Mouse (Mus musculus) liver, embryonic 15.5 days (tissue): ENCODE results near the gene Bglap3. TPM values are rescaled to one million over a fixed set of nuclear protein-coding genes. Genes with fewer than 3 reads are reported as not detected.

Experiments
- ATAC-seq: fragments of 200-750 bp; cut with Nextera tagmentation; 2 replicates; pipeline ENCODE4 v1.8.0; 2017; ENCODE audit warnings: moderate number of reproducible peaks, mild to moderate bottlenecking, moderate library complexity; ENCODE audit not compliant: insufficient read depth
- H3K27ac ChIP-seq: fragments of 300-500 bp; sonication (generic); replicated peaks from 2 replicates; pipeline ENCODE4 v1.5.1; 2015; ENCODE audit warnings: mild to moderate bottlenecking, inconsistent platforms
- H3K27me3 ChIP-seq: fragments of 300-500 bp; sonication (generic); 2 replicates; pipeline ENCODE4 v1.6.1; 2015; ENCODE audit warnings: mild to moderate bottlenecking, inconsistent platforms
- H3K36me3 ChIP-seq: fragments of 300-500 bp; sonication (generic); replicated peaks from 2 replicates; pipeline ENCODE4 v1.6.1; 2015; ENCODE audit warnings: moderate library complexity, mild to moderate bottlenecking, inconsistent platforms
- H3K4me1 ChIP-seq: fragments of 300-500 bp; sonication (generic); replicated peaks from 2 replicates; pipeline ENCODE4 v1.6.1; 2015; ENCODE audit warnings: inconsistent platforms
- H3K4me2 ChIP-seq: fragments of 300-500 bp; sonication (generic); 2 replicates; pipeline ENCODE4 v1.6.1; 2015; ENCODE audit warnings: moderate library complexity, mild to moderate bottlenecking, inconsistent platforms
- H3K4me3 ChIP-seq: fragments of 300-500 bp; sonication (generic); replicated peaks from 2 replicates; pipeline ENCODE4 v1.5.1; 2015; ENCODE audit warnings: mild to moderate bottlenecking, inconsistent platforms
- H3K9ac ChIP-seq: fragments of 300-500 bp; sonication (generic); 2 replicates; pipeline ENCODE4 v1.6.1; 2015; ENCODE audit warnings: moderate library complexity, mild to moderate bottlenecking, inconsistent platforms
- H3K9me3 ChIP-seq: fragments of 300-500 bp; sonication (generic); replicated peaks from 2 replicates; pipeline ENCODE4 v1.6.1; 2016; ENCODE audit warnings: inconsistent platforms
- WGBS: fragments of 180-500 bp; shearing (Covaris S2); methylation state at CpG from one replicate; pipeline ENCODE4 v1.1.7; 2015; ENCODE audit warnings: mixed read lengths; ENCODE audit not compliant: insufficient replicate concordance; 5-methylcytosine and 5-hydroxymethylcytosine counted together
- polyA plus RNA-seq: library from polyadenylated mRNA; unstranded; fragments of >200 nt; fragmentation: Nextera tagmentation; extraction: Ambion mirVana; gene quantifications from 2 replicates; pipeline ENCODE4 v1.2.1, GENCODE M21; 2015

Bglap3 gene
- polyA plus RNA-seq, 1 experiment from 2014 or later = 0.28 TPM

- WGBS = 23% methylated on average over 3 of the region's 3 CpGs
- Histone ChIP-seq H3K36me3 (0 out of 2 replicates have a peak, but pooled peaks cover 3% of the 10 kb centered on the region), H3K4me1 (peaks cover 62% of the 10 kb centered on the region), H3K27me3 (no peaks in the 10 kb centered on the region), H3K4me3 (peak overlapping the region; percentile 73), H3K27ac (peak overlapping the region; percentile 96), H3K9ac (peak overlapping the region; percentile 88), H3K4me2 (peak overlapping the region; percentile 84), H3K9me3 (no peaks in the 10 kb centered on the region)
- ATAC-seq = no peak
Observed at GRCm38 (mm10) chr3:88334902-88335435, 37.6 kb downstream of the Bglap3 start.

GRCm38 (mm10) chr3:88334029-88334658 is 38.4 kb downstream of the Bglap3 start:
- H3K9me3 ChIP-seq = no peaks in the 10 kb centered on the region
- H3K4me3 ChIP-seq = peak overlapping the region; percentile 73
- WGBS = 62% methylated on average over 12 of the region's 12 CpGs
- peak overlapping the region; percentile 96 for H3K27ac ChIP-seq
- peak overlapping the region; percentile 84 for H3K4me2 ChIP-seq
- ATAC-seq = no peak
- no peaks in the 10 kb centered on the region; the same call in 1 of the 2 replicates for H3K36me3 ChIP-seq
- H3K9ac ChIP-seq = peak overlapping the region; percentile 88
- peaks cover 54% of the 10 kb centered on the region for H3K4me1 ChIP-seq
- H3K27me3 ChIP-seq = no peaks in the 10 kb centered on the region

- H3K9ac ChIP-seq = no peak overlapping the region
- no peaks in the 10 kb centered on the region for H3K9me3 ChIP-seq
- H3K27me3 ChIP-seq = no peaks in the 10 kb centered on the region
- no peak for ATAC-seq
- no peak overlapping the region for H3K4me2 ChIP-seq
- no peak overlapping the region for H3K4me3 ChIP-seq
- peaks cover 32% of the 10 kb centered on the region for H3K4me1 ChIP-seq
- peaks cover 12% of the 10 kb centered on the region for H3K36me3 ChIP-seq
- WGBS = 5% methylated on average over 2 of the region's 2 CpGs
- H3K27ac ChIP-seq = no peak overlapping the region
Observed at GRCm38 (mm10) chr3:88331282-88331681, 41.3 kb downstream of the Bglap3 start.

GRCm38 (mm10) chr3:88328956-88329355 is 43.6 kb downstream of the Bglap3 start:
- no peaks in the 10 kb centered on the region for H3K9me3 ChIP-seq

GRCm38 (mm10) chr3:88324951-88325405 is 47.6 kb downstream of the Bglap3 start, which contains the start of gene Glmp:
Gene Glmp (plus strand): TSS chr3:88325023.
- ATAC-seq = peak; percentile 78
- Histone ChIP-seq H3K4me2 (peak within 1 kb of the TSS; percentile 81), H3K9ac (peak within 1 kb of the TSS; percentile 70), H3K4me1 (peaks cover 19% of the 10 kb centered on the region), H3K9me3 (no peaks in the 10 kb centered on the region), H3K27ac (peak within 1 kb of the TSS; percentile 52), H3K4me3 (peak within 1 kb of the TSS; percentile 66), H3K27me3 (no peaks in the 10 kb centered on the region), H3K36me3 (peaks cover 40% of the 10 kb centered on the region)
- WGBS = under 1% methylated on average over 10 of the region's 10 CpGs

More at GRCm38 (mm10) chr3:88328956-88329355, 43.6 kb downstream of the Bglap3 start:
- no peak overlapping the region for H3K4me3 ChIP-seq
- ATAC-seq = no peak
- H3K9ac ChIP-seq = no peak overlapping the region
- 56% methylated on average over 5 of the region's 5 CpGs for WGBS
- peaks cover 32% of the 10 kb centered on the region for H3K4me1 ChIP-seq
- no peaks in the 10 kb centered on the region for H3K27me3 ChIP-seq
- peaks cover 12% of the 10 kb centered on the region for H3K36me3 ChIP-seq
- no peak overlapping the region for H3K27ac ChIP-seq
- H3K4me2 ChIP-seq = no peak overlapping the region

Other genes with a start within 250 kb of the Bglap3 start
- gene Mef2d, start 230.4 kb downstream of the Bglap3 start, polyA plus RNA-seq = 6.8 and 7.1 TPM in 2 replicates
- gene Rhbg, start 118.0 kb downstream of the Bglap3 start, polyA plus RNA-seq = 7.6 and 7.7 TPM in 2 replicates
- 0.35 and 1.3 TPM in 2 replicates for gene Gm38392, start 85.5 kb downstream of the Bglap3 start, polyA plus RNA-seq
- gene Tsacc, start 75.7 kb downstream of the Bglap3 start, polyA plus RNA-seq = 3.6 and 4.8 TPM in 2 replicates
- gene Cct3, start 75.6 kb downstream of the Bglap3 start, polyA plus RNA-seq = 243 and 252 TPM in 2 replicates
- 92.0 and 99.4 TPM in 2 replicates for gene Glmp, start 47.7 kb downstream of the Bglap3 start, polyA plus RNA-seq
- 1.3 and 1.4 TPM in 2 replicates for gene Tmem79, start 36.6 kb downstream of the Bglap3 start, polyA plus RNA-seq
- 31.8 and 38.3 TPM in 2 replicates for gene Smg5, start 36.5 kb downstream of the Bglap3 start, polyA plus RNA-seq
- 5.4 and 6.2 TPM in 2 replicates for gene Paqr6, start 8.2 kb downstream of the Bglap3 start, polyA plus RNA-seq
- gene Bglap2, start 6.0 kb upstream of the Bglap3 start, polyA plus RNA-seq = 0.28 TPM in 1 of 2 replicates, not detected in the other
- not detected in 2 replicates for gene Bglap, start 11.7 kb upstream of the Bglap3 start, polyA plus RNA-seq
- 77.7 and 83.2 TPM in 2 replicates for gene Pmf1, start 37.6 kb upstream of the Bglap3 start, polyA plus RNA-seq
- 10.6 and 12.7 TPM in 2 replicates for gene Slc25a44, start 52.4 kb upstream of the Bglap3 start, polyA plus RNA-seq
- gene Sema4a, start 88.4 kb upstream of the Bglap3 start, polyA plus RNA-seq = 25.0 and 26.2 TPM in 2 replicates
- gene Lmna, start 137.2 kb upstream of the Bglap3 start, polyA plus RNA-seq = 133 and 142 TPM in 2 replicates
- 0.60 and 0.67 TPM in 2 replicates for gene Mex3a, start 159.7 kb upstream of the Bglap3 start, polyA plus RNA-seq
- 0.53 TPM in 1 of 2 replicates, not detected in the other for gene Rab25, start 175.6 kb upstream of the Bglap3 start, polyA plus RNA-seq
- gene Lamtor2, start 180.3 kb upstream of the Bglap3 start, polyA plus RNA-seq = 104 and 112 TPM in 2 replicates
- gene Ubqln4, start 181.0 kb upstream of the Bglap3 start, polyA plus RNA-seq = 19.8 and 20.4 TPM in 2 replicates
- 190 and 206 TPM in 2 replicates for gene Ssr2, start 203.1 kb upstream of the Bglap3 start, polyA plus RNA-seq
- 14.4 and 15.0 TPM in 2 replicates for gene Arhgef2, start 233.2 kb upstream of the Bglap3 start, polyA plus RNA-seq